Mouse (Mus musculus): ENCODE measurements around the gene Cog1.

The Cog1 gene

DNA sequence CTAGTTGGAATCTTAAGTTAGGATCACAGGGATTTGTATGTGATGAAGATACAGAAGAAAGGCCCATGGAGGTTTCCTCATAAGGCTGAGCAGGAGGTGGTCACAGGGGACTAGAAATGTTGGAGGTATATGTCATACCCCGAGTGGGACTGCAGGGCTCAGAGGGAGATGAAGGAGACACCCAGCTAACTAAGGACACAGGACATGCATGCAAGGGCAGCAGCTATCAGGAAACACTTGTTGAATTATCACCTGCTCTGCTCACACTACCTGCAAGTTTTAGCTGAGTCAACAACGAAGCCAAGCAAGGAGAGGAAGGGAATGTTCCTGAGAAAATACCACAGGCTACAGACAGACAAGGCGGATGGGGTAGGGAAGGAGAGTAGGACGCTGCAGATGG is 18.7 kb downstream of the Cog1 start:
- no peak for DNase-seq

DNA sequence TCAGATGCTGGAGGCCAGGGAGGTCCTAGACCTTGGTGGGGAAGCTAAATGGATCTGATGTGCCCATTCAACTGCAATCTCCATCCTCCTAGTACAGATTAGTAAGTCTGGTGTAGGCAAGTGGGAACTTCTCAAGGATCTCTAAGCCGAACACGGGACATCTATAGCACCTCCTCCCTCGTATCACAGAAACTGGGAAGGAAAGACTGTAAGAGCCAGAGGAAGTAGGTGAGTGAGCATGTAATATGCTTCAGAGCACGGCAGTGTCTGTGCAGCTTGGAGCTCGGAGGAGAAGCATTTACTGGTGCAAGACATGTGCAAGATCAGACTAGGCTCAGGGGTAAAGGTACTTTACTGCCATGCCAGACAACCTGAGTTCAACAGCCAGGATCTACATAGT is 19.9 kb downstream of the Cog1 start:
- DNase-seq: no peak

DNA sequence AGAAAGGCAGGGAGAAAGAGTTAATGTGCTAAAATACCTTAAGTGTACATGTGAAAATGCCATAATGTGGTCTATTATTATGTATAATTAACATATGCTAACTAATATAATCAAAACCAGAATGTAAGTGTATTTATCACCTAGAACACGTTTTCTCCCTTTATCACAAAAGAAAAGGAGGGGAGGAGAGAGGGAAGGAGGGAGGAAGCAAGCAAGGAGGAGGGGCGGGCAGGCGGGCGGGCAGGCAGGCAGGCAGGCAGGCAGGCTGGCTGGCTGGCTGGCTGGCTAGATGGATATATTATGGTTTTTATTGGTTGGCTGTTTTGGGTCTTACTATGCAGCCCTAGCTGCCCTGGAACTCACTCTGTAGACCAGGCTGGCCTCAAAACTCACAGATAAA is 20.7 kb downstream of the Cog1 start:
- no peak for DNase-seq

DNA sequence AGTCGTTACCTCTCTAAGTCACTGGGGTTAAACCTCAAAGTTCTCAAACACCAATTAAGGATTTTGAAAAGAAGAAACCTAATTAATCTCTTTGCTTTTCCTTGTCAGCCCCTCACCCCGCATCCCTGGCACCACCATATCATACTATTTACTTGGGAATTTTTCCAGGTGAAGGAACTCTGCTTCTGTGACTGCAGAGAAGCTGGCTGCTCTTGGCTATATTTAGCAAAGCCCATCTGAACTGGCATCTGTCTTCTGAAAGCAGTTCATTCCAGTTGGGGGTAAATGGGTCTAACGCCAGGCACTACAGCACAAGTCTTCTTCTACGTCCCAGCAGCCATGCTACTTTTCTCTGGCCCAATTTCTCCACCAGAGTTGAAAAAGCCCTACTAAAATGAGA is 24.6 kb downstream of the Cog1 start:
- no peak for DNase-seq

DNA sequence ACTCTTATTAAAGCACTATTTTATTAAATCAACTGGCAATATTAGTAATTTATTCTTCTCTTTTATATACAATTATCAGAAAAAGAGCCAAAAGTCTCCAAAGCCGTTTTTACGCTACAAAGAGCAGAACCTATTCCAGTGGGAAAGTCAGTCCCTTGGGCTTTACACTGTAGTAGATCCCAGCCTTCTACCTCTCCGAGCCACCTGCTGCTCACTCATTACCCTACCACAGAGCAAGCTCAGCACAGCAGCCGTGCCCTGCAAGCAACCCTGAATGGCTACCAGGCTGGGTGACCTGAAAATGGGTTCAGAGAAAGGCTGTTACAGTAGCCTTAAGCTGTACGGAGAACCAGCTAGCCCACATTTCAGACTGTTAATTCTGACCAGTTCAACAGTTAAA is 25.6 kb downstream of the Cog1 start:
- no peak for DNase-seq

DNA sequence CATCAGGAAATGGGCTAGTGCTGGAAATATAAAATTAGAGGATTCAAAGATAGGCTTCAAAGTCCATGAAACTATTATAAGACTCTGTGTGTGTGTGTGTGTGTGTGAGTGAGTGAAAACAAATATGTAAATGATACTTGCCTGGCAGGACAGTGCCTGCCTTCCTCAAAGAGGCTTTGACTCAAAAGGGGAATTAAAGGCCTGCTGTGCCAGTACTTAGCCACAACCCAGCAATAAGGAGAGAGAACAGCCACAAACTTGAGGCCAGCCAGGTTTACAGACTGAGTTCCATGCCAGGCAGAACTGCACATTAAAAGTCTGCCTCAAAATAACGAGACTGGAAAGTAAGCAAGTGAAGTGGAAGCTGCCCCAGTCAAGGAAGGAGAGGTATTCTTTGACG is 27.9 kb downstream of the Cog1 start:
- no peak for DNase-seq

DNA sequence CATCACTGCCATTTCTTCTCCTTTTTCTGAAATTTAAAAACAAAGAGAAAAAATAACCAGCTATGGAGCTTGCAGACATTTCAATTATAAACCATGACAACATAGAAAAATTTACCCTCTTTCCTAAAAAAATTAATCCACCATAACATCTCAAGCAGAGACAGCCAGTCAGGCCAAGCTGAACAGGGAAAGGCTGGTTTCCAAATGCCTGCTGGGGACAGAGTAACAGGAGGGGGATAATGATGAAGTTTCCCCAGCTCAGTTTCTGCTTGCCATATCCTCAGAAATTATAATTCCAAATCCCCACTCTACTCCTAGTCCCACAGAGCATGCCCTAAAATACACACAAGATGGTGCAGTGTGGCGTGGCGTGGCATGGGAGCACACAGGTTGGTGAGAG is 28.4 kb downstream of the Cog1 start:
- no peak for DNase-seq

DNA sequence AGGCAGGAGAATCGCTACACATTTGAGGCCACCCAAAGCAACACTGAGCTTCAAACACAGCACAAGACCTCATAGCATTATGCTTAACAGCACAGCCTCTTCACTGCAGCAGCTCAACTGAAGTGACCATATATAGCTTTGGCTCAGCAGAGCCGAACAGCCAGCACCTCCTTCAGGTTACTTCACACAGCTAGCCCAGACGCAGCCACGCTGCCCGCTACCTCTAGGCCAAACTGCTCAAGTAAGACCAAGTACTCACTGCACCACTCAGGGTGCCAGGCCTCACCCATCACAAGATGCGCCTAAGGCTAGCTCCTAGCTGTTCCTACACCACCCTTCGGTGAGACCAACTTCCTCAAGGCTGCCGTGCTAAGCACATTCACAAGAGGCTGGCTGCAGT is 29.4 kb downstream of the Cog1 start:
- DNase-seq: no peak

DNA sequence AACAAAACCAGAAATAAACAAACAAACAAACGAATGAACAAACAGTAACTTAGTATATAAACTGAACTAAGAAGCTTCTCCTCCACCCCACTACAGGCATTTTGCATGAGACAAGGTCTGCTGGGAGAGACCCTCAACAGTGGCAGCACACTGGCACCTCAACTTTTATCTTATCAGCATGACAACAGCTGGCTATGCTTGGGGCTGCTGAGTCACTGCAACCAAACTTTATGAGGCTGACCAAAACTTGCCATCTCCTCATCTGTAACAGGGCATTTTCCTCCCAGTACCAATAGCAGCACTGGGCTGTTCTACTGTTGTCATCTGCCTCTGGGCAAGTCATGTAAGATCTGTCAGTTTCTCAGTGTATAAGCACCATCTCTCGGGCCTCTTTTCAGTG is 32.0 kb downstream of the Cog1 start:
- DNase-seq: no peak

DNA sequence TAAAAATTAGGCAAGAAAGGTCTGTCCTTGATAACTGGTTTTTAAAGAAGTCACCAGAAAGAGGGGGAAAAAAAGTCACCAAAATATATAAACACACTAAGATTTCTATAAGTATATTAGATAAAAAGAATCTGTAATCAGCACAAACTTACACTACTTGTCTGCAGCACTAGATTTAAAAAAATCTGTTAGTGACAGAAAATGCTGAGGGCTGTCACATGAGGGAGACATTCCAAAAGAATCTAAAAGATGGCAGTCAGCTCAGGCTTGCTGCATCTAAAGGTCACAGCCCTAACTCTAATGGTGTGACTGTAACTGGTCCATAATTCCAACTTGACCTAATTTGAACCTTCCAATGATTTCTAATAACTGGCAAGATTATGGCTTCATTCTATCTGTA is 33.0 kb downstream of the Cog1 start:
- no peak for DNase-seq

DNA sequence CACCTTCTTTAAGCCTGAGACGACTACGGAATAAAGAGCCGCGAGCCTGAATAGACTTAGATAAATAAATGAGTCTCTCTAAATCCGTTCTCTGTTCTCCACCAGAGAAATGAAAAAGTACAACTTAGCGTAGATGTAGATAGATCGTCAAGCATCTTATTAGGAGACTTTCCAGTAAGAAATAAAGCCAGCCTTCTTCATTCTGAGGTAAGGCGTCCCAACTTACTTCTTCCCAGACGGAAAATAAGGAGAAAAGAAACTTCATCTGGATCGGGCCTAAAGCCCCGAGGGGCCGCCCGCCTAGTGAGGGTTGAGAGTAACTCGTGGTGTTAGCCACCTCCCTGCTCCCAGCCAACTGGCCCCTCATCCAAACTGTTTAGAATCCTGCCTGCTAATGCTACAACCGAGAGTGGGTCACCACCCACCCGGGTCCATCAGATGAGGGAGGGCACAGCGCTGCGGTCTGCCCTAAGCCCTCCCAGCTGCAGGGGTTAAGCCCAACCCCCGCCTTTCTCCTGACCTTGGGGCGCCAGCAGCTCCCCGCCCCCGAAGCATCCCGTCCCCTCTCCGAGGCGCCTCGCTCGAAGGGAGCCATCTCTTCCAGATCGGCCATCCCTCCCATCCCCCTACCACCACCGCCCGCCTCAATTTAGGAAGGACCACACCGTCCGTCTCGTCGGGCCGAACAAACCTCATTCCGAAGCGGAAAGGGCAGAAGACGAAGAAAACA is 34.1 kb downstream of the Cog1 start:
- peak; percentile 41 for DNase-seq

DNA sequence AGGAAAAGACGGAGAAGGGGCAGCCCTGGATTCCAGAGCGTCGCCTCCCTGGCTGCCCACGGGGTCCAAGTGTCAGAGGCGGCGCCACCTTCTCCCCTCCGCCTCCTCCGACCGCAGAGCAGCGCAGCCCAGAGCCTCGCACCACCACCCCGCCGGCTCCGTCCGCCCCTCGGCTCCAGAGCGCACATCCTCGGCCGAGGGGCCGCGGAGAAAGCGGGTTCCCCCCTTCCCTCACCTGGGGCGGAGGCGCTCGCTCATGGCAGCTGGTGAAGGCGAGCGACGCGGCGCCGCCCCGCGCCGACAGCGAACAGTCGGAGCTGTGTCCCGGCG is 34.6 kb downstream of the Cog1 start:
- DNase-seq: no peak

DNA sequence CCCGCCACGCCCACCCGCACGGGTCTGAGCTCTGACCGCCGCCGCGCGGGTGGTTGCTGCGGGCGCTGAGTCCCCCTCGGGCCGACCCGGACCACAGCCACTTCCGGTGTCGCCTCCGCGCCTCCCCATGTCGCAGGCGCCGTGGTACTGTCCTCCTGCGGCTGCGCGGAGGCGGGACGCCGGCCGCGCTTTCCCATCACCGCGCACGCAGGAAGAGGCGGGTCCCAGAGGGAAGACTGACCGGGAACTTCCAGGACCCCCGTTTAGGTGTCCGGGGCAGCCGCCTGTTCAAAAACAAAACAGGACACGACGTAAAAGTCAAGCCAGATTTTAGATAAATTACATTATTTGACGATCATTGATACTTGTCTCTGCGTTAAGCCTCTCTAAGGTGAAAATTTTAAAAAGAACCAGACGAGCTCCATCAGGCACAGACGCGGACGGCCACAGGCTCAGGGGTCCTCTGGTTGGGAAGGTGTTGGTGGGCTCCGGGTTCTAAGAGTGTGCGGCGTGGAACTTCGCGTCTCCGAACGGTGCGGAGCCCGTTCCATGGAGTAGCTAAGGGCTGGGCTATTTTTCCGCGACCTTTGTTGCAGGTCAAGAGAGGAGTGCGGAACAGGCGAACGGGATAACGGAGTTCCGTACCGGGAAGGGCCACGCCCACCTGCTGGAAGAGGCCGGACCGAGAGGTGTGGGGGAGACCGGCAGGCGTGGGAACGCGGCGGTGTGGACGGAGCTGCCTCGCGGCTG is 35.2 kb downstream of the Cog1 start, which contains the start of the genes Fam104a and D11Wsu47e:
Gene Fam104a, minus strand, starts transcription at position 199 of the 750 bp plus-strand sequence.
Gene D11Wsu47e, plus strand, starts transcription at position 456 of the 750 bp plus-strand sequence.
- peak; percentile 93 to 96 for DNase-seq

DNA sequence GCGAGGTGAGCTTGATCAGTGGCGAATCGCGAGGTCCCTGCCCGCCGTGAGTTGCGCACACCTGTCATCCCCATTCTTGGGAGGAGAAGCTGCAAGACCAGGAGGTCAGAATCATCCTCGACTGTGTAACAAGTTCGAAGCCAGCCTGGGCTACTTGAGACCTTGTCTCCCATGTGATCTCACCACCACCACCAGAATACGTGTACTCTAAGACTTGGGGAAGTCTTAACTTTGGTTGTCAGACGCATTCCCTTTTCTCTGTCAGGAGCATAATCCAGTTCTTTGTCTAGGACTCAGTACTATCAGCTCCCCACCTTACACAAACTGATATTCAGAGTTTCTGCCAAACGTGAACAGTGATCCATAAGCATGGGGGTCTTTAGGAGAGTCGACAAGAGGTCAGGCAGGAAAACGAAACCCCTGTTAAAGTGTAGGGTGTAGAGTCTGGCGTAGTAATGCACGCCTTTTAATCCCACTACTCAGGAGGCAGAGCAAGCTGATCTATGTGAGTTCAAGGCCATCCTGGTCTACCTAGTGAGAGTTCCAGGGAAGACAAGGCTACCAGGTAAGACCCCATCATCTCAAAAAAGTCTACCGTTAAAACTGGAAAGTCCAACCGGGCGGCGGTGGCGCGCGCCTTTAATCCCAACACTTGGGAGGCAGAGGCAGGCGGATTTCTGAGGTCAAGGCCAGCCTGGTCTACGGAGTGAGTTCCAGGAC is 35.9 kb downstream of the Cog1 start:
- no peak for DNase-seq

DNA sequence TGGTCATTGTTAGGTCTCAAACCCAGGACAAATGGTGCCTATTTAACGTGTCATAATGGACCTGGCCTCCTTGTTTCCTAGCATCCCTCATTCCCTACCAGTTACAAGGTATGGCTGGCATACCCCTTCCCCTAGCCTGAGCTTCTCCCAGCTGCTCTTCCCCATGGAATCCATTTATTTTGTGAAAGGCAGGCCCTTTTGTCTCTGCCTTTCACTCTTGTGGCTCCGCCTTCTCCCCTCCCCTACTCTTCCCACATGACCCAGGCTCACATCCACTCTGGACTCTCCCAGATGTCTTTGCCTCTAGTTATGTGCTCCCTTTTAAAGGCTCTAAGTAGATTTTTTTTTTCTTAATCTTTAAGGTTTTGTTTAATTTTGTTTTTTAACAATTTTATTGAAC is 38.1 kb downstream of the Cog1 start:
- DNase-seq: no peak

DNA sequence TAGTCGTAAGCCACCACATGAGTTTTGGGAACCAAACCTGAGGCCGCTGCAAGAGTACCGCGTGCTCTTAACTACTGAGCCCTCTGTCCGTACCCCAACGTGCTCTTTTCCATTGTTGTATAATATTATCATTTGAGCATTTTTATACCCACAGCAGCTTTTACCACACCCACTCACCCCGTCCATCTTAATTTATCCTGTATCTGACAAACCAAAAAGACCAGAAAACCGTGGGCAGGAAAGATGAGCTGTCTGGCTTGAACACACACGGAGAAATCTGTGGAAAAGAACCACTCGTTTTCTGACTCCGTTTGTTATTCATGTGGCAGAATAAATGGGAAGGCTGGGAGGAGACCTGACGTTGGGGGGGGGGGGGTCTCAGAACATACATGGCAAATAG is 41.5 kb downstream of the Cog1 start:
- DNase-seq: no peak

DNA sequence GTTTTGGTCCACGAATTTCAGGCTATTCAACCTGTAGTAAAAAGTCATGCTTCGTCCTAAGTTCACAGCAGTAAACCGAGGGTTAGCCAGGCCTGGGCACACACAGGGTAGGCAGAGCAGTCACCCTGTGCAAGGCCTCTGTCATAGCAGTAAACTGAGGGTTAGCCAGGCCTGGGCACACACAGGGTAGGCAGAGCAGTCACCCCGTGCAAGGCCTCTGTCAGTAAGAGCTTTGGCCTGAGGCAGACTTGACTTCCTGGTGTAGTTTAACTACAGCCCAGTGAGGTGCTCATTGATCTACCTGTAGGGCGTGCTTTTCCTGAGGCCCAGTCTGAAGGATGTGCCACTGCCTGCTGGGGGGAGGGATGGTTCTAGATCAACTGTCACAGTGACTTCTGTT is 42.3 kb downstream of the Cog1 start:
- no peak for DNase-seq

DNA sequence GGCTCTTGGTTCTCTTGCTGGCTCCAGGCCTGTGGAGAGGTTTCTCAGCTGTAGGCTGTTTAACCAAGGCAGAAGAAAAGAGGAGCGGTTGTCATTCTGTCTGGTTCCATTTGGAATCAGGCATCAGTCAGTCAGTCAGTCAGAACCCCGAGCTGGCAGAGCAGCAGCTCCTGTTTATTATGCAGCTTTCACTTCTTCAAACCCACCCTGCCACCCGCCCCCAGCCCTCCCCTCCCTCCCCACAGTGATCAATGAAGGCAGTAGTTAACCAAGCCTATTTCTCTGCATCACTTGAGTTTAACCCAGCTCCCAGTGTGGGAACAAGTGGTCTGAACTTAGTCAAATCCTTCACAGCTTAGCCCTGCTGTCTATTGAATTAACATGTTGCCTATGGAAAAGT is 42.9 kb downstream of the Cog1 start:
- DNase-seq: no peak

DNA sequence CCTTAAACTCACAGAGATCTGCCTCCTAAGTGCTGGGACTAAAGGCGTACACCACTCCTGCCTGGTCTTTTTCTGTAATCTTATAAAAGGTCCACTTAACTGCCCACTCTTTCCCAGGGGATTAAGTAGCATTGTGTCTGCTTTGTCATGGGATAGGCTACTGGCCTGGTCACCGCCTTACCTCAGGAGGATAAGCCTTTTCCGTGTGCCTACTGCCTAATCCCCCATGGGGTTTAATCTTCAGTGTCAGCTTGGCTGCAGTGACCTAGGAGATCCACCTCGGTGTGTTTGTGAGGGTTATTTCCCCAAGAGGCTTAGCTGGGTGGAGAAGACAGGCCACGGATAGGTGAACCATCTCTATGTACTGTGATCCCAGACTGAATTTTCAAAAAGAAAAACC is 48.6 kb downstream of the Cog1 start:
- DNase-seq: no peak

DNA sequence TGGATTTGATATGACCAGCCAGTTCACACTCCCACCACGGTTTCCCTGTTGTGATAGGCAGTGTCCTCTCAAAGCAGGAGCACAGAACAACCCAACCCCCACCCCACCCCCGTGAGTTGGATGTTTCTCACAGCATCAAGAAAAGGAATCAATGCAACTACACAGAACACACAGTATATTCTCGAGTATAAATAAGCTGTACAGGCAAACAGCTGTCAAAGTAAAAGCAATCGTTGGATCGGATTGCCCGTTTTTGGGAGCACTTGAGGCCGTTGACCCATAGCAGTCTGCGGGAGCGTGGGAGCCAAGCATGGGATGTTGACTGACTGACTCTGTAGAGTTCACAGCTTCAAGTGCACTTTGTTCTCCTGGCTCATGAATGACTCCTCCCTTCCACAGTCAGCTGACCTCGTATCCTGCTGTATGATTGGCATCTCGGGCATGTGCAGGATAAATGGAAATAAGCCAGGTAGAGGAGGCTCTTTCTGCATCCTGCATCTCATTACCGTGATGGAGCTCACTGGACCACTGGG is 49.1 kb downstream of the Cog1 start:
- DNase-seq: no peak

DNA sequence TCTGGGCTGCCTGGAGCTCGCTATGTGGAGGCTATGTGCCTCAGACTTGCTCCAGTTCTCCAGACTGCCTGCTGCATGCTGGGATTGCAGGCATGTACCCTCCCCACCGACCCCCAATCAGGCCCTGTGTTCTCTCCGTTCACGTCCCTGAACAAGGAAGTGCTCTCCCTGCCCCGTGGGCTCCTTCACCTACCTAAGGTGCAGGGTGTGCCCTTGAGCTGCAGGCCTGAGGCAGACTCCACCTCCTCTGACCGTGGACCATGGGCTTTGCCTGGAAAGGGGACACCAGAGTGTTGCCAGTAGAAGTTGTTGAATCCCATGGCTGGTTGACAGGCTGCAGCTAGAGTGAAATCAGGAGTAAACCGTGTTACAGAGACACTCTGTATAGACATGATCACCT is 50.7 kb downstream of the Cog1 start:
- DNase-seq: no peak

DNA sequence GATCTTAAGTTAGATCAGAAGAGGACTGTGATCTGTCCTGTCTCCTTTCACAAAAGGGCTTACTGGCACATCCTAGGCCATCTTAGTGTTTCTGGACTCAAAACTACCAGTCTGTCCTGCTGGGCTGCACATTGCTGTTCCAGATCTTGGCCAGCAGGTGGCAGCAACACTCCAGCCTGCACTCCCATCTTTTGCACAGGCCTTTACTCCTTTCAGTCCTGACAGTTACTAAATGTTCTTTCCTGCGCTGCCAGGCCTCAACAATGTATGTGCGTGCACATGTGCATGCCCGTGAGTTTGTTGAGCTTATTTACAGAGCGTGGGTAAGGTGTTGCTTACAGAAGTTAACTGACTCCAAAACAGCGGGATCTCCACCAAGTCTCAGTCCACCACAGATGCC is 54.8 kb downstream of the Cog1 start:
- DNase-seq: peak; percentile 38 to 73

DNA sequence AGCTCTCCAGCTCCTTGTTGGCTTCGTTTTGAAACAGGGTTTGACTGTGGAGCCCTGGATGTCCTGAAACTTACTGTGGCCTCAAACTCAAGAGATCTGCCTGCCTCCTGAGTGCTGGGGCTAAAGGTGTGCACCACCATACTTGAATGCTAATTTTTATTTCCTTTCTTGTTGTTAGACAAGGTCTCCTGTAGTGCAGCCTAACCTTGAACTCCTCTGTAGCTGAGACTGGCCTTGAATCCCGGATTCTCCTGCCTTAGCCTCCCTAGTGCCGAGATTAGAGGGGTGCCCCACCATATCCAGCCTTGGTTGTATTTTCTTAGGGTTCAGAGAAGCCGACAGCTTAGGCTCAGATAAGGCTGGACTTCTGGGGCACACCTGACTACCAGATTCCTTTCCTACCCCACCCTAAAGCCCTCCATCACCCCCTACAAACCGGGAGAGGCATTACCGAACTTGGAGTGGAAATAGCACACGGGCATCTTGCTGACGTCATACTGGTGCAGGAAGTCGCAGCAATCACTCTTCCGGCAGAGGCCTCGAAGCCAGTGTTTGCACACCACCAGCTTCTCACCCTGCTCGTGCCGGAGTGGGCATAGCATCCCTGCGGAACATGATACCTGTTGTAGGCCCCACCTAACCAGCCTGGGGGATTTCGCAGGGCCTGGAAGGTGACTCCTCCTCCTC is 57.1 kb downstream of the Cog1 start:
- no peak for DNase-seq

Measured in spleen, adult 18-20 months (tissue).